Mouse (Mus musculus): Measurements from ENCODE around the gene Asic4. TPM values are rescaled to one million over a fixed set of nuclear protein-coding genes. Genes with fewer than 3 reads are reported as not detected.

Gene Asic4
- total RNA-seq, 2 experiments from 2014 or later = 5.1 to 8.1 TPM

GRCm38 (mm10) chr1:75462636-75463035, 12.4 kb downstream of the Asic4 start:
- no peak for DNase-seq (ENCODE audit: low spot score in 2 of 2)

- no peak for DNase-seq (ENCODE audit: low spot score in 2 of 2)
Observed at GRCm38 (mm10) chr1:75463652-75464204, 13.5 kb downstream of the Asic4 start.

- peak; percentile 78 to 80 for DNase-seq (ENCODE audit: low spot score in 2 of 2)
Observed at GRCm38 (mm10) chr1:75467215-75467927, 17.1 kb downstream of the Asic4 start.

GRCm38 (mm10) chr1:75469287-75469825, 19.1 kb downstream of the Asic4 start:
- no peak for DNase-seq (ENCODE audit: low spot score in 2 of 2)

GRCm38 (mm10) chr1:75476441-75476840, 26.2 kb downstream of the Asic4 start:
- DNase-seq (ENCODE audit: low spot score in 2 of 2) = no peak

- peak; percentile 80 to 84 for DNase-seq (ENCODE audit: low spot score in 2 of 2)
Observed at GRCm38 (mm10) chr1:75477264-75477965, 27.2 kb downstream of the Asic4 start.

- no peak for DNase-seq (ENCODE audit: low spot score in 2 of 2)
Observed at GRCm38 (mm10) chr1:75477966-75478290, 27.7 kb downstream of the Asic4 start.

GRCm38 (mm10) chr1:75478497-75478896, 28.3 kb downstream of the Asic4 start:
- peak; percentile 36 to 48 for DNase-seq (ENCODE audit: low spot score in 2 of 2)

GRCm38 (mm10) chr1:75478916-75479634, 28.8 kb downstream of the Asic4 start, which contains the start of the genes Chpf and Tmem198:
Gene Chpf, minus strand, starts transcription at chr1:75479307.
Gene Tmem198, plus strand, starts transcription at chr1:75479532.
- peak; percentile 93 to 98 for DNase-seq (ENCODE audit: low spot score in 2 of 2)

GRCm38 (mm10) chr1:75479635-75479989, 29.4 kb downstream of the Asic4 start:
- no peak for DNase-seq (ENCODE audit: low spot score in 2 of 2)

- no peak for DNase-seq (ENCODE audit: low spot score in 2 of 2)
Observed at GRCm38 (mm10) chr1:75480036-75480435, 29.8 kb downstream of the Asic4 start.

- no peak for DNase-seq (ENCODE audit: low spot score in 2 of 2)
Observed at GRCm38 (mm10) chr1:75480735-75481134, 30.5 kb downstream of the Asic4 start.

GRCm38 (mm10) chr1:75486561-75486960, 36.3 kb downstream of the Asic4 start:
- no peak for DNase-seq (ENCODE audit: low spot score in 2 of 2)

- DNase-seq (ENCODE audit: low spot score in 2 of 2) = no peak
Observed at GRCm38 (mm10) chr1:75487040-75487404, 36.8 kb downstream of the Asic4 start.

- DNase-seq (ENCODE audit: low spot score in 2 of 2) = peak; percentile 73 to 87
Observed at GRCm38 (mm10) chr1:75487405-75488161, 37.3 kb downstream of the Asic4 start.

- no peak for DNase-seq (ENCODE audit: low spot score in 2 of 2)
Observed at GRCm38 (mm10) chr1:75490785-75491551, 40.7 kb downstream of the Asic4 start.

GRCm38 (mm10) chr1:75492579-75493170, 42.4 kb downstream of the Asic4 start:
- DNase-seq (ENCODE audit: low spot score in 2 of 2) = no peak

GRCm38 (mm10) chr1:75494878-75495548, 44.8 kb downstream of the Asic4 start:
- DNase-seq (ENCODE audit: low spot score in 2 of 2) = no peak

GRCm38 (mm10) chr1:75498897-75499296, 48.7 kb downstream of the Asic4 start:
- no peak for DNase-seq (ENCODE audit: low spot score in 2 of 2)

Data from adrenal gland, adult 18-20 months (tissue).